Mouse (Mus musculus) bone marrow, adult 2 months (tissue): ENCODE data around the gene Chn2.

ENCODE experiments used
- CTCF ChIP-seq: fragments of 200-500 bp; IDR thresholded peaks from 2 replicates; pipeline ENCODE4 v1.5.1; 2011; ENCODE audit warnings: low read length, control low read depth; ENCODE audit not compliant: control insufficient read depth, insufficient read depth
- POLR2A ChIP-seq: fragments of 200-500 bp; IDR thresholded peaks from 2 replicates; pipeline ENCODE4 v1.6.1; 2011; ENCODE audit warnings: low read depth, mild to moderate bottlenecking, control low read depth, low read length, borderline replicate concordance; ENCODE audit not compliant: control insufficient read depth

- TF ChIP-seq CTCF (no peak), POLR2A (no peak)
Measured at GRCm38 (mm10) chr6:54193631-54194305, 154.4 kb downstream of the Chn2 start.
